8 mouse cellular contexts compared by ENCODE assay signal in the genomic region with DNA sequence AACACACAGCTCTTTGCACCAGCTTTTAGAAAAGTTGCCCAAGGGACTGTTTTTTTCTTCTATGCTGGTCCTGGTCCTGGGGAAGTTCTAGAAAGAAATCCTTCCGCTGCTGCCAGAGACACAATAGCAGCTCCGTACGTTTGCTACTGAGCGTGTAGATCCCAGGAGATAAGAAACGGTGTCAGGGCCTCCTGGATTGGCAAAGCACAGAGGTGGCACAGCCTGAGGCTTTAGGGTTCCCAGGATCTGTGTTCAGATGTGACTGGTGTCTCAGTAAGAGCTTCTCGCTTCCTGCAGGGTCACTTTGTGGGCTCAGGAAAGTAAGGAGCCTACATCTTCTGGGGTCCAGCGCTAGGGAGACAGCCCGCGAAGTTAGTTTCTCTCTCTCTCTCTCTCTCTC. TPM values are rescaled to one million over a fixed set of nuclear protein-coding genes. Genes with fewer than 3 reads are reported as not detected.
A peak's percentile ranks its signal among the peaks of the same experiment; 100 is the strongest.
DNase-seq lines count a peak whose midpoint lies in the region; ATAC-seq and TF ChIP-seq lines count a peak whose summit lies in the region.

No protein-coding gene starts in this region.

- H3K4me1 ChIP-seq in heart, embryonic 14.5 days (ENCODE audit: control insufficient read depth in 2 of 2, insufficient read depth in 2 of 2, low read length in 2 of 2), result peaks cover 33 to 45% of the 10 kb centered on the region in 2 experiments
- peaks cover 0 to 6% of the 10 kb centered on the region in 2 experiments; a peak in 1 of 4 replicates for H3K4me1 ChIP-seq in ES-E14 (ENCODE audit: control insufficient read depth in 2 of 2, insufficient read depth in 2 of 2, low read length in 2 of 2, poor library complexity in 1 of 2)
- peaks cover 44% of the 10 kb centered on the region for H3K4me1 ChIP-seq in forebrain, embryonic 13.5 days
- H3K4me1 ChIP-seq in limb, embryonic 15.5 days, result peaks cover 25% of the 10 kb centered on the region

- ATAC-seq in heart, embryonic 14.5 days (ENCODE audit: insufficient number of reproducible peaks, insufficient read depth, low FRiP score, low read depth), result no peak
- ATAC-seq in forebrain, embryonic 13.5 days, result no peak
- no peak for ATAC-seq in limb, embryonic 15.5 days (ENCODE audit: insufficient number of reproducible peaks, low FRiP score, low TSS enrichment, low read depth)
- no peak for ATAC-seq in granulocyte monocyte progenitor cell, adult 5-6 weeks (replicated peaks; ENCODE audit: poor library complexity, severe bottlenecking)
- ATAC-seq in inflammation-experienced regulatory T-cells, adult 6 months, result no peak

- H3K4me2 ChIP-seq in heart, embryonic 14.5 days (ENCODE audit: low read length), result peak overlapping the region; percentile 92
- peak overlapping the region; percentile 92 for H3K4me2 ChIP-seq in forebrain, embryonic 13.5 days
- peak overlapping the region; percentile 96 for H3K4me2 ChIP-seq in limb, embryonic 15.5 days

- no peak for DNase-seq in heart, adult 11 months
- no peak for DNase-seq in ES-E14 (ENCODE audit: low read depth, low spot score)
- no peak for DNase-seq in thymus, postnatal 0 days (ENCODE audit: low spot score)

- H3K9ac ChIP-seq in heart, embryonic 14.5 days (ENCODE audit: low read length), result peak overlapping the region; percentile 80
- peak overlapping the region; percentile 73; the same call in 1 of the 2 replicates for H3K9ac ChIP-seq in ES-E14 (ENCODE audit: insufficient read depth, low read depth, low read length, poor library complexity, severe bottlenecking)
- H3K9ac ChIP-seq in forebrain, embryonic 13.5 days, result peak overlapping the region; percentile 83
- H3K9ac ChIP-seq in limb, embryonic 15.5 days, result peak overlapping the region; percentile 55; the same call in 1 of the 2 replicates

- no peak overlapping the region for H3K27ac ChIP-seq in heart, embryonic 14.5 days (replicated peaks in 1 of 2; ENCODE audit: control insufficient read depth in 1 of 2, insufficient read depth in 1 of 2, low read depth in 2 of 2, low read length in 2 of 2)
- H3K27ac ChIP-seq in ES-E14 (ENCODE audit: insufficient read depth, low read depth, low read length, poor library complexity, severe bottlenecking), result no peak overlapping the region
- no peak overlapping the region for H3K27ac ChIP-seq in forebrain, embryonic 13.5 days
- no peak overlapping the region for H3K27ac ChIP-seq in limb, embryonic 15.5 days

- in situ Hi-C loops in ES-E14 (cut with MboI; ENCODE audit: low sequenced_read_pairs in 2 of 2, unreplicated experiment in 2 of 2), result no loop called here

- H3K36me3 ChIP-seq in heart, embryonic 14.5 days (ENCODE audit: control insufficient read depth, insufficient read depth, low read length), result no peaks in the 10 kb centered on the region
- H3K36me3 ChIP-seq in ES-E14 (ENCODE audit: control insufficient read depth, insufficient read depth, low read length, poor library complexity, severe bottlenecking), result peaks cover 2% of the 10 kb centered on the region; the same call in 1 of the 2 replicates
- peaks cover 34% of the 10 kb centered on the region; the same call in 1 of the 2 replicates for H3K36me3 ChIP-seq in forebrain, embryonic 13.5 days (ENCODE audit: poor library complexity, severe bottlenecking)
- 0 out of 2 replicates have a peak, but pooled peaks cover 12% of the 10 kb centered on the region for H3K36me3 ChIP-seq in limb, embryonic 15.5 days

- peak overlapping the region; percentile 71 to 94 for H3K4me3 ChIP-seq in heart, embryonic 14.5 days (ENCODE audit: control insufficient read depth in 1 of 2, insufficient read depth in 1 of 2, low read depth in 1 of 2, low read length in 2 of 2)
- peak overlapping the region; percentile 78 to 82; a peak in 3 of 4 replicates for H3K4me3 ChIP-seq in ES-E14 (ENCODE audit: insufficient read depth in 1 of 2, low read depth in 1 of 2, low read length in 2 of 2, poor library complexity in 1 of 2, severe bottlenecking in 1 of 2)
- peak overlapping the region; percentile 83 for H3K4me3 ChIP-seq in forebrain, embryonic 13.5 days
- H3K4me3 ChIP-seq in limb, embryonic 15.5 days, result peak overlapping the region; percentile 61

- no peaks in the 10 kb centered on the region for H3K9me3 ChIP-seq in heart, embryonic 14.5 days (ENCODE audit: control insufficient read depth, low read length)
- no peaks in the 10 kb centered on the region for H3K9me3 ChIP-seq in ES-E14 (ENCODE audit: control insufficient read depth, insufficient read depth, low read depth, low read length)
- H3K9me3 ChIP-seq in forebrain, embryonic 13.5 days (replicated peaks), result no peaks in the 10 kb centered on the region
- H3K9me3 ChIP-seq in limb, embryonic 15.5 days, result no peaks in the 10 kb centered on the region

- peaks cover 4% of the 10 kb centered on the region; the same call in 1 of the 2 replicates for H3K27me3 ChIP-seq in heart, embryonic 14.5 days (ENCODE audit: control insufficient read depth, insufficient read depth, low read length)
- H3K27me3 ChIP-seq in forebrain, embryonic 13.5 days, result peaks cover 4% of the 10 kb centered on the region; the same call in 1 of the 2 replicates
- H3K27me3 ChIP-seq in limb, embryonic 15.5 days, result no peaks in the 10 kb centered on the region

- WGBS in heart, embryonic 14.5 days, result 19% methylated on average over 9 of the region's 9 CpGs
- 17% methylated on average over 9 of the region's 9 CpGs for WGBS in forebrain, embryonic 13.5 days
- WGBS in limb, embryonic 15.5 days, result 21% methylated on average over 9 of the region's 9 CpGs

TF ChIP-seq in ES-E14, 5 proteins besides CTCF, POLR2A, EP300 and RAD21:
- no peak for TF ChIP-seq MAFK (IDR thresholded peaks at IDR 0.05; ENCODE audit: insufficient read depth, low read depth, low read length)

RNA-seq across cellular contexts. Expression of gene Aif1l, which starts 1.0 kb away (rescaled TPM):
- polyA plus RNA-seq in heart, embryonic 14.5 days (2014; fragmentation: Nextera tagmentation; extraction: Ambion mirVana), result 68.5 and 72.7 TPM in 2 replicates
- total RNA-seq in ES-E14 (2012; rRNA removed), result 17.6 and 48.5 TPM in 2 replicates
- 68.7 and 74.8 TPM in 2 replicates for polyA plus RNA-seq in forebrain, embryonic 13.5 days (2015; fragmentation: Nextera tagmentation; extraction: Ambion mirVana)
- polyA plus RNA-seq in limb, embryonic 15.5 days (2015; fragmentation: Nextera tagmentation; extraction: Ambion mirVana), result 28.2 and 28.3 TPM in 2 replicates
- not detected in 2 replicates for total RNA-seq in granulocyte monocyte progenitor cell, adult 5-6 weeks (2014; fragmentation: Nextera tagmentation)
- 0.30 TPM in 1 of 2 replicates, not detected in the other for total RNA-seq in granulocyte monocyte progenitor cell, adult 5-6 weeks (2017)
- 5.0 and 6.0 TPM in 2 replicates for polyA plus RNA-seq in thymus, postnatal 0 days (2015; fragmentation: Nextera tagmentation; extraction: Ambion mirVana)
- polyA plus RNA-seq in inflammation-experienced regulatory T-cells, adult 6 months (2017; shearing (Covaris generic)), result 1 to 10 TPM in 1 of 3 experiments, not detected in 2; 1.4 TPM

RNA-seq across cellular contexts. Expression of gene Nup214, which starts 23.3 kb away (rescaled TPM):
- 46.2 and 48.5 TPM in 2 replicates for polyA plus RNA-seq in heart, embryonic 14.5 days (2014; fragmentation: Nextera tagmentation; extraction: Ambion mirVana)
- 74.3 and 77.0 TPM in 2 replicates for total RNA-seq in ES-E14 (2012; rRNA removed)
- 101 and 103 TPM in 2 replicates for polyA plus RNA-seq in forebrain, embryonic 13.5 days (2015; fragmentation: Nextera tagmentation; extraction: Ambion mirVana)
- 72.4 and 73.9 TPM in 2 replicates for polyA plus RNA-seq in limb, embryonic 15.5 days (2015; fragmentation: Nextera tagmentation; extraction: Ambion mirVana)
- 91.0 and 145 TPM in 2 replicates for total RNA-seq in granulocyte monocyte progenitor cell, adult 5-6 weeks (2014; fragmentation: Nextera tagmentation)
- total RNA-seq in granulocyte monocyte progenitor cell, adult 5-6 weeks (2017), result 52.2 and 55.5 TPM in 2 replicates
- 115 and 138 TPM in 2 replicates for polyA plus RNA-seq in thymus, postnatal 0 days (2015; fragmentation: Nextera tagmentation; extraction: Ambion mirVana)
- 100 to 1,000 TPM in 1 of 3 experiments, 10 to 100 TPM in 2; 75.0 to 105 (median 96.0) TPM for polyA plus RNA-seq in inflammation-experienced regulatory T-cells, adult 6 months (2017; shearing (Covaris generic))
